Mouse (Mus musculus) kidney, adult 2 months (tissue): ENCODE measurements around the gene Zfp385c.

ENCODE experiments used
- CTCF ChIP-seq: fragments of 200-500 bp; conservative IDR thresholded peaks from 2 replicates; pipeline ENCODE4 v1.5.1; 2011; ENCODE audit warnings: low read depth, mild to moderate bottlenecking, control low read depth, low read length, moderate library complexity, mixed read lengths; ENCODE audit not compliant: insufficient read depth, insufficient read length
- POLR2A ChIP-seq: fragments of 200-500 bp; IDR thresholded peaks from one replicate; pipeline ENCODE4 v1.6.1; 2011; ENCODE audit warnings: low read depth, low read length, control low read depth

GRCm38 (mm10) chr11:100718462-100718861 is 26.2 kb upstream of the Zfp385c start:
- TF ChIP-seq POLR2A (no peak), CTCF (no peak)
